ENCODE assay signal across 10 mouse cellular contexts in genomic region chr3:75720663-75721062, GRCm38 (mm10). TPM values are rescaled to one million over a fixed set of nuclear protein-coding genes. Genes with fewer than 3 reads are reported as not detected.
DNase-seq lines count a peak whose midpoint lies in the region; ATAC-seq and TF ChIP-seq lines count a peak whose summit lies in the region.
"Had no signal": no experiment of that assay in that cellular context is flagged by ENCODE, and none has a peak within 500 bp of the region (broad histone marks: within the 10 kb centered on the region; RNA-seq: fewer than 3 reads in every experiment).

No protein-coding gene starts in this region.

- H3K27ac ChIP-seq in hindbrain, embryonic 14.5 days, result no peak overlapping the region
- no peak overlapping the region for H3K27ac ChIP-seq in hindbrain, embryonic 10.5 days
- no peak overlapping the region for H3K27ac ChIP-seq in thymus, adult 2 months (ENCODE audit: control insufficient read depth, insufficient read depth, low read length)
- H3K27ac ChIP-seq in forebrain, embryonic 16.5 days (ENCODE audit: low read length), result no peak overlapping the region
- H3K27ac ChIP-seq in heart, embryonic 11.5 days (ENCODE audit: low read depth, low read length), result no peak overlapping the region
- no peak overlapping the region for H3K27ac ChIP-seq in hindbrain, embryonic 12.5 days
- H3K27ac ChIP-seq: hindbrain, embryonic 15.5 days had no signal

- no peaks in the 10 kb centered on the region for H3K36me3 ChIP-seq in hindbrain, embryonic 14.5 days (replicated peaks; ENCODE audit: control insufficient read depth, insufficient read depth)
- H3K36me3 ChIP-seq in hindbrain, embryonic 10.5 days, result no peaks in the 10 kb centered on the region
- H3K36me3 ChIP-seq in thymus, adult 2 months (ENCODE audit: control insufficient read depth, insufficient read depth, low read length), result no peaks in the 10 kb centered on the region
- H3K36me3 ChIP-seq in forebrain, embryonic 16.5 days (ENCODE audit: control insufficient read depth, insufficient read depth), result no peaks in the 10 kb centered on the region
- H3K36me3 ChIP-seq in heart, embryonic 11.5 days (ENCODE audit: control insufficient read depth, insufficient read depth, low read length), result no peaks in the 10 kb centered on the region
- H3K36me3 ChIP-seq in hindbrain, embryonic 12.5 days, result no peaks in the 10 kb centered on the region
- H3K36me3 ChIP-seq: hindbrain, embryonic 15.5 days had no signal

- no peak for ATAC-seq in hindbrain, embryonic 14.5 days (ENCODE audit: low FRiP score)
- 0 out of 2 replicates have a peak, but pooled peaks have one; percentile 15 for ATAC-seq in forebrain, embryonic 16.5 days
- no peak for ATAC-seq in heart, embryonic 11.5 days (replicated peaks; ENCODE audit: insufficient number of reproducible peaks, low FRiP score, low TSS enrichment)
- ATAC-seq in hindbrain, embryonic 12.5 days (ENCODE audit: low FRiP score), result no peak

- no peak for TF ChIP-seq POLR2A in thymus, adult 2 months (IDR thresholded peaks at IDR 0.05; ENCODE audit: control insufficient read depth, extremely low read depth, insufficient read depth, low read length, poor library complexity)

- H3K4me2 ChIP-seq in hindbrain, embryonic 14.5 days (replicated peaks), result no peak overlapping the region
- no peak overlapping the region for H3K4me2 ChIP-seq in forebrain, embryonic 16.5 days (ENCODE audit: low read length)
- H3K4me2 ChIP-seq in heart, embryonic 11.5 days, result no peak overlapping the region
- no peak overlapping the region for H3K4me2 ChIP-seq in hindbrain, embryonic 12.5 days (replicated peaks)
- H3K4me2 ChIP-seq: hindbrain, embryonic 15.5 days had no signal

- no peak overlapping the region for H3K4me3 ChIP-seq in hindbrain, embryonic 14.5 days (replicated peaks; ENCODE audit: low read length)
- no peak overlapping the region for H3K4me3 ChIP-seq in hindbrain, embryonic 10.5 days
- H3K4me3 ChIP-seq in thymus, adult 2 months (ENCODE audit: control insufficient read depth, insufficient read depth, low read length), result no peak overlapping the region
- H3K4me3 ChIP-seq in forebrain, embryonic 16.5 days (replicated peaks; ENCODE audit: low read length), result no peak overlapping the region
- H3K4me3 ChIP-seq in heart, embryonic 11.5 days (ENCODE audit: low read depth, low read length), result no peak overlapping the region
- H3K4me3 ChIP-seq in hindbrain, embryonic 12.5 days, result no peak overlapping the region
- H3K4me3 ChIP-seq: hindbrain, embryonic 15.5 days; megakaryocyte, embryonic 14.5 days had no signal

- TF ChIP-seq CTCF in thymus, adult 2 months (IDR thresholded peaks at IDR 0.05; ENCODE audit: borderline replicate concordance, control insufficient read depth, extremely low read depth, insufficient read depth, low read length, poor library complexity), result no peak

- WGBS in hindbrain, embryonic 14.5 days, result 30% methylated on average over 2 of the region's 2 CpGs
- WGBS in hindbrain, embryonic 10.5 days, result 37% methylated on average over 2 of the region's 2 CpGs
- WGBS in thymus, adult 2 months, result 19% methylated on average over 2 of the region's 2 CpGs
- 24% methylated on average over 2 of the region's 2 CpGs for WGBS in forebrain, embryonic 16.5 days
- 28% methylated on average over 2 of the region's 2 CpGs for WGBS in heart, embryonic 11.5 days (ENCODE audit: insufficient replicate concordance)
- 22% methylated on average over 2 of the region's 2 CpGs for WGBS in hindbrain, embryonic 12.5 days

- peak; percentile 60 for DNase-seq in hindbrain, embryonic 14.5 days (ENCODE audit: low spot score)
- DNase-seq in hindbrain, embryonic 10.5 days (ENCODE audit: low spot score), result no peak
- peak; percentile 42 for DNase-seq in thymus, postnatal 14 days
- DNase-seq in thymus, adult 2 months, result no peak
- DNase-seq in urinary bladder, postnatal 36 days (ENCODE audit: low spot score in 2 of 2), result no peak

- no peaks in the 10 kb centered on the region for H3K27me3 ChIP-seq in hindbrain, embryonic 14.5 days (ENCODE audit: control insufficient read depth, insufficient read depth, low read length)
- no peaks in the 10 kb centered on the region for H3K27me3 ChIP-seq in hindbrain, embryonic 10.5 days (ENCODE audit: insufficient read depth, poor library complexity, severe bottlenecking)
- H3K27me3 ChIP-seq in thymus, adult 2 months (ENCODE audit: control insufficient read depth, insufficient read depth, low read length), result no peaks in the 10 kb centered on the region
- no peaks in the 10 kb centered on the region for H3K27me3 ChIP-seq in forebrain, embryonic 16.5 days (replicated peaks; ENCODE audit: control insufficient read depth, insufficient read depth, low read length)
- H3K27me3 ChIP-seq in heart, embryonic 11.5 days (ENCODE audit: control insufficient read depth, insufficient read depth, low read length), result no peaks in the 10 kb centered on the region
- no peaks in the 10 kb centered on the region for H3K27me3 ChIP-seq in hindbrain, embryonic 12.5 days
- H3K27me3 ChIP-seq: hindbrain, embryonic 15.5 days; megakaryocyte, embryonic 14.5 days had no signal

- H3K4me1 ChIP-seq in hindbrain, embryonic 14.5 days (replicated peaks; ENCODE audit: control insufficient read depth, insufficient read depth, low read length), result no peaks in the 10 kb centered on the region
- no peaks in the 10 kb centered on the region for H3K4me1 ChIP-seq in hindbrain, embryonic 10.5 days (replicated peaks)
- H3K4me1 ChIP-seq in thymus, adult 2 months (replicated peaks; ENCODE audit: control insufficient read depth, insufficient read depth, low read length), result peaks cover 4% of the 10 kb centered on the region
- H3K4me1 ChIP-seq in forebrain, embryonic 16.5 days (replicated peaks; ENCODE audit: control insufficient read depth, insufficient read depth, low read length), result no peaks in the 10 kb centered on the region
- no peaks in the 10 kb centered on the region for H3K4me1 ChIP-seq in heart, embryonic 11.5 days (ENCODE audit: control insufficient read depth, insufficient read depth, low read length)
- H3K4me1 ChIP-seq in hindbrain, embryonic 12.5 days, result no peaks in the 10 kb centered on the region
- H3K4me1 ChIP-seq: hindbrain, embryonic 15.5 days had no signal

- no peak overlapping the region for H3K9ac ChIP-seq in hindbrain, embryonic 14.5 days
- no peak overlapping the region for H3K9ac ChIP-seq in forebrain, embryonic 16.5 days (replicated peaks; ENCODE audit: low read depth, low read length)
- no peak overlapping the region for H3K9ac ChIP-seq in heart, embryonic 11.5 days (ENCODE audit: low read depth, low read length)
- H3K9ac ChIP-seq in hindbrain, embryonic 12.5 days, result no peak overlapping the region
- H3K9ac ChIP-seq: hindbrain, embryonic 15.5 days had no signal

- no peaks in the 10 kb centered on the region for H3K9me3 ChIP-seq in hindbrain, embryonic 14.5 days (ENCODE audit: control insufficient read depth, low read length)
- no peaks in the 10 kb centered on the region for H3K9me3 ChIP-seq in hindbrain, embryonic 10.5 days
- no peaks in the 10 kb centered on the region for H3K9me3 ChIP-seq in forebrain, embryonic 16.5 days (ENCODE audit: control insufficient read depth, low read length)
- H3K9me3 ChIP-seq in heart, embryonic 11.5 days (replicated peaks; ENCODE audit: control insufficient read depth, low read length), result no peaks in the 10 kb centered on the region
- H3K9me3 ChIP-seq in hindbrain, embryonic 12.5 days (replicated peaks), result no peaks in the 10 kb centered on the region
- H3K9me3 ChIP-seq: hindbrain, embryonic 15.5 days; megakaryocyte, embryonic 14.5 days had no signal

RNA-seq across cellular contexts. Expression of gene Gm29133, which starts 27.3 kb away (rescaled TPM):
- not detected in 2 replicates for polyA plus RNA-seq in hindbrain, embryonic 14.5 days (2014; fragmentation: Nextera tagmentation; extraction: Ambion mirVana)
- polyA plus RNA-seq in hindbrain, embryonic 10.5 days (2016; fragmentation: Nextera tagmentation; extraction: Ambion mirVana), result not detected in 2 replicates
- not detected in 2 replicates for polyA plus RNA-seq in thymus, adult 2 months (2012; rRNA removed)
- not detected in 2 replicates for polyA plus RNA-seq in forebrain, embryonic 16.5 days (2015; fragmentation: Nextera tagmentation; extraction: Ambion mirVana)
- polyA plus RNA-seq in heart, embryonic 11.5 days (2014; fragmentation: Nextera tagmentation; extraction: Ambion mirVana), result not detected in 2 replicates
- not detected in 2 replicates for polyA plus RNA-seq in hindbrain, embryonic 12.5 days (2016; fragmentation: Nextera tagmentation; extraction: Ambion mirVana)
- polyA plus RNA-seq: hindbrain, embryonic 15.5 days had no signal

Comparison
In these comparisons a context has a peak if more than half of its experiments do, and no peak if none do; other contexts are left out.
1. DNase-seq: peak in hindbrain, embryonic 14.5 days (single experiment) and thymus, postnatal 14 days (single experiment); none in hindbrain, embryonic 10.5 days (single experiment), thymus, adult 2 months (single experiment) and urinary bladder, postnatal 36 days (0 of 2).